Mouse (Mus musculus) liver, embryonic 14.5 days (tissue): ENCODE results near the gene Wnt5a.

Experiments used
- CTCF ChIP-seq: IDR thresholded peaks from 2 replicates; pipeline ENCODE4 v1.5.1; 2016; ENCODE audit warnings: antibody characterized with exemption, low read depth, control low read depth
- EP300 ChIP-seq: IDR thresholded peaks from 2 replicates; pipeline ENCODE4 v1.6.1; 2016; ENCODE audit warnings: antibody characterized with exemption, low read depth

DNA sequence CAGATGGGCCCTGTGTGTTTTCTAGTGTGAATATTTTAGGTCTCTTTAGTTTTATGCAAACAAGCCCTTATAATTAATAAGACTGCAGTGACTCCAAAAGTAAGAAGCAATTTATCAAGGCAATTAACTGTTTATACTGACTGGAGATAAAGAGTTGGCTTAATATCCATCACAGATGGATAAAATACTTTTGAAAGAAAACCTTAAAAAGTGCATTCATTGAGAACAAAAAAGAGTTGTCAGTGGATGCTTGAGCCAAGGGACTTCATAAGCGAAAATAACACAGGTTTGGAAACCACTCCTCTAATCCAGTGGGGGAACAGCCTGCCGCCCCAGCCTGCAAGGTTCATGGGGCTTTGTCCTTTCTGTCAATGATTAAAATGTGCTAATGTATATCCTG lies 9.6 kb downstream of the Wnt5a start:
- TF ChIP-seq CTCF = no peak
- no peak for TF ChIP-seq EP300
